Mouse (Mus musculus): ENCODE measurements around the gene Mrnip.

The Mrnip gene

DNA sequence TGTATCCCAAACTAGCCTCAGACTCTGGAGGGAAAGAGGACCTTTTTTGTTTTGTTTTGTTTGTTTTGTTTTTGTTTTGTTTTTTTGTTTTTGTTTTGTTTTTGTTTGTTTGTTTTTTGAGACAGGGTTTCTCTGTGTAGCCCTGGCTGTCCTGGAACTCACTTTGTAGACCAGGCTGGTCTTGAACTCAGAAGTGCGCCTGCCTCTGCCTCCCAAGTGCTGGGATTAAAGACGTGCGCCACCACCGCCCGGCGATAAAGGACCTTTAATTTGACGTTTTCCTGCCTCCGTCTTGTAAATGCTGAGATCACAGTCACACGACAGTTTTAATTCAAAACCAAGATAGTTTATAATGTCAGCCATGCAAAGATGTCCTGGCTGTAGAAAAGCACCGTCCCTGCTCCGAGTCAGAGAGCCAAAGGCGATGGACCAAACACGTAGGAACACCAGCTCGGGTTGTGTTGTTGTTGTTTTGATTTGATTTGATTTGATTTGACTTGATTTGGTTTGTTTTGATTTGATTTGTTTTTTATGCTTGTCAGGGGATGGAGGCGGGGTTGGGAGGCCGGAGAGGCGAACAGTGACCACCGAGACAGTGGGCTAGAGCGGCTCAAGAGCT lies at the start of gene Mrnip:
Gene Mrnip, plus strand, starts transcription at position 334 of the 619 bp plus-strand sequence.
- peak in 1 of 2 experiments; percentile 34 for DNase-seq (ENCODE audit: low spot score in 2 of 2)

DNA sequence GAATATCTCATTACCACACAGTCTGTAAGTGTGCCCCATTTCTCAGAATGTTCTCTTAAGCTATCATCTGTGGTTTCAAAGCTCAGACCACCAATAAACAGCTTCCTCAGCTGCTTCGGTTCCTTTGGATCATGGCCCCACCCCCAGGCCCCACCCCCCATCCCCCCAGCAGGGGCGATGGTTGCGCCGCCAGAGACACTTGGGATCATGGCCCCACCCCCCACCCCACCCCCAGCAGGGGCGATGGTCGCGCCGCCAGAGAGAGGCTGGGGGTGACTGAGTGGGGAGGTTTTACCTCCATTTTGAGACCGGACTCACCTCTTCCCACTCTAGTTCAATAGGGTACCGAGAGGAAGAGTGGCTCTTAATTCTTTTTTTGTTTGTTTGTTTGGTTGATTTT lies 46.5 kb upstream of the Mrnip start:
- DNase-seq (ENCODE audit: low spot score in 2 of 2) = no peak

DNA sequence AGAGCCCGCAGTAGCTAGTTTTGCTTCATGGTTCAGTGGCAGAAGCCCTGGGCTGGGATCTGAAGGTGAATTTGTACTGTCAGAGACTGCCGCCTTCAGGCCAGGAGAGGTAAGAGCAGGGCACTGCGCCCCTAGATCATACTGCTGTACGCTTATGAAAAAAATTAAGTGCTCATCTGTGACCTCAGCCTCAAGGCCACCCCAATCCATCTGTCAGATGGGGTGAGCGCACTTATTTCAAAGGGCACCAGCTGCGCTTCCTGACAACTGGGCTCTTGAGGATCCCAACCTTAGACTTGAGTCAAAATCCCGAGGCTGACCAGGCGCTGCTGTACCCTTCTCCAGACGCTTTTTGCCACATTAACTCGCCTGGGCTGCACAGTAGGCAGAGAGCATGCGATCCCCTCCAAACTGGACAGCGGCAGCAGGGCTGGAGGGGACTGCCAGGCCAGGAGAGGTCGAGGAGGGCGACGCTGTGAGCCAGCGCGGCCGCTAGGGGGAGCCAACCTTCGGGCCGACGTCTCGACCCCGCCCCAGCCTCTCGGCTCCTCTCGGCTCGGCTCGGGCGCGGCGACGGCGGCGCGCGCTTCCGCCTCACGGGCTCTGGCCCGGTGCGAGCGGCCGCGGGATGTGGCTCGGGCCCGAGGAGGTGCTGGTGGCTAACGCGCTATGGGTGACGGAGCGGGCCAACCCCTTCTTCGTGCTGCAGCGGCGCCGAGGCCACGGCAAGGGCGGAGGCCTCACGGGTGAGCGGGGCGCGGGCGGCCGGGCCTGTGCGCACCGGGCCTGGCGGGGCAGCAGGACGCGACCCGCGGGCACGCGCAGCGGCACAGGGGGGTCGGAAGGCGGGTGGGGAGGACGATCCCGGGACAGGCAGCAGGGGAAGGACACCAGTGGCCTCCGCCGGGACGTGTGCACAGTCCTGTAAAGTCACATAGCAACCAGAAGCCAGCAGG lies 43.2 kb upstream of the Mrnip start, which contains the start of gene Tbc1d9b:
Gene Tbc1d9b, plus strand, starts transcription at position 586 of the 956 bp plus-strand sequence.
- DNase-seq (ENCODE audit: low spot score in 2 of 2) = peak; percentile 70 to 85

DNA sequence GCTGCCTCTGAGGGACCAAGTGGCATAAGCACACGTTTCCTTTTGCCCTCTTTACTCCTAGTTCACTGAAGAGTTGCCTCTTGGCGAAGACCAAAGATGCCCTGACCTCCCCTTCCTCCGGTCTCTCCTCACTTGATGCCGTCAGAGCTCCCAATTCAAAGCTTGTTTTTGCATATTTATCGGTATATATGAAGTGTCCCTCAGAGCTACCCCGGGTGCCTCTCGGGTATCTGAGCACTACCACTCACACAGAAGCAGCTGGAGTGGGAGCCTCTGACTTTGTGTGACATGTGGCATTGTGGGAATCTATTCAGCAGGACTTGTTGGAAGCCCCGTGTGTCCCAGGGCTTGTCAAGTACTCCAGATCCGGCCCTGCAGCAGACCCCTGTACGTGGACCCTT lies 42.4 kb upstream of the Mrnip start:
- DNase-seq (ENCODE audit: low spot score in 2 of 2) = no peak

DNA sequence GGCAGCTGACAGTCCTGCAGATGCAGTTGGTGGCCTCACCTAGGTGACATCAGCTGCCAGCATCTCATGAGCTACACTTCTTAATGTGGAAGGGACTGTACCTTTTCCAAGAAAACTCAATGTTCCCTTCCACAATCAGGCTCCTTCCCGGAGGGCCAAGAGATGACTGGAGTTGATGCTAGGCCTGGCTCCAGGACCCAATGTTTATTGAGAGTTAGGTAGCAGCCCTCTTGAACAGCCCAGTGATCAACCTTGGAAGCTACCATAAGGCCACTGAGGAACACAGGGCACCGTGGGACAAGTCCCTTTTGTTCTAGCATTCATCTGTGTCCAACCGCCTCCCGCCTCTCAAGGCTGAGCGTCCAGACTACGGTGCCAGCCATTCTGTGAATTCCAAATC lies 42.0 kb upstream of the Mrnip start:
- no peak for DNase-seq (ENCODE audit: low spot score in 2 of 2)

DNA sequence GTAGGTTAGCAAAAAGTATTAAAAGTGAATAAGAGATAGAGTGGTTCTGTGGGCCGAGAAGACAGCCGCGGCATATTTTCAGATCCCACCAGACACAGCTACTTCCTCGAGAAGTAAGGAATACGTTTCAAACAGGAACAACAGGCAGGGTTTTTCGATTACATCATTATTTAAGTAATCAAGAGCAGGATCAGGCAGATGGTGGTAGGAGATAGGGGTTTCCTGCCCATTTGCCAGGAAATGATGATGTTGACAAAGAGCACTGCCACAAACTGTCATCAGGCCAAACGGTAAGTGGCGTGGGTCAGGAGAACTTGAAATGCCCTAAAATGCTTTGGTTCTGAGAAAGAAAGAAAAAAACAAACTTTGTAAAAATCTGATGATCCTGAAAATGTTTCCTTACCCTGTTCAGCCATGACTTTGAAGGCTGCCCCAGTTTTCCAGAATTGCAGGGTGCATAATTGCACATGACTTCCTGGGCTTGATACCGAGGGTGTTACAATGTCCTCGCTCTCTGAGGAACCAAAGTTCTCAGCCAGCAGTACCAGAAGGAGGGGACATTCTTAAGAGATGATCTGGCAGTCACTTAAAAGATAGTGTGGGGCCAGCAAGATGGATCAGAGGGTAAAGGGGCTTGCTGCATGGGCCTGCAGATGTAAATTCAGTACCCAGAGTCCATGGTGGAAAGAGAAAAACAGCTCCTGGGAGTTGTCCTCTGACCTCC lies 39.9 kb upstream of the Mrnip start:
- DNase-seq (ENCODE audit: low spot score in 2 of 2) = no peak

DNA sequence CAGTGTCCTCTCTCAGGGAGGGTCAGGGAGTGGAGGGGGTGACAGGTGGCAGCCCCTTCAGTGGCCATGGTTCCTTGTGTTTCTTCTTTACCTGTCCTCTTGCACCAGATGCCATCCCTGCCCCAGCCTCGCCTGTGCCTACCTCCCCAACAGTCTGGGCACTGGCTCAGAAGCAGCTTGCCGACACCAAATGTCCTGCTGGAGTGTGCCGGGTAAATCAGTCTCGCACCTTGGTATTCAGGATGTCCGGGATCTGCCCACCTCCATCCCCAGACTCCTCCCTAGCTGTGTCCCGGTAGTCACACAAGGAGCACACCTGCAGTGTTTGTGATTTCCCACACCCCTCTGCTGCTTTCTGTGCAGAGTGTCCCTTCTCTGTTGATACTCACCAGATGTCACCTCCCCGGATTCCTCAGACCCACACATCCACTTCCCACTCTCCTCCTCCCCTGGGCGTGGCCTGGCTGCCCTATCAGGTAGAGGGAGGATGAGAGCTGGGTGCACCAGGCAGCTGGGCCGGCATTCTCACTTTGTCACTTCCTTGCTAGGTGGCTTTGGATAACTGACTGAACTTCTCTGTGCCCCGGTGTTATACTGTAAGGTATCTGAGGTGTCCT lies 35.9 kb upstream of the Mrnip start:
- DNase-seq (ENCODE audit: low spot score in 2 of 2) = no peak

DNA sequence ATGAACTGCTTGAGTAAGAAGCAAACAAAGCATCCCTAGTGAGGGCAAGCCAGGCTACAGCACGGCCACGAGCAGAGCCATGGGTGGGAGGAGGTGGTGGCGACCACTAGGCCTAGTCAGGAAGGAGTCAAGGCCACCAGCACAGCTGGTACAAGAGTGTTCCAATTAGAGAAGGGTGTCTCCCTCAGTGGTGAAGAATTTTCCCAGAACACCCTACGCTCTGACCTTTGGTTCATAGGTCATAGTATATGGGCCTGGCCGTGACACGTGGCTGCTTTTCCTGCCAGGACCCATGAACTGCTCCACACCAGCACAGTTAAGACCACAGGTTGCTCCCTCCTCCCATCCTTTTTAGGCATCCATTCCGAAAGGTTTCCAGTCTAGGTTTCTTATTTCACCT lies 34.7 kb upstream of the Mrnip start:
- no peak for DNase-seq (ENCODE audit: low spot score in 2 of 2)

DNA sequence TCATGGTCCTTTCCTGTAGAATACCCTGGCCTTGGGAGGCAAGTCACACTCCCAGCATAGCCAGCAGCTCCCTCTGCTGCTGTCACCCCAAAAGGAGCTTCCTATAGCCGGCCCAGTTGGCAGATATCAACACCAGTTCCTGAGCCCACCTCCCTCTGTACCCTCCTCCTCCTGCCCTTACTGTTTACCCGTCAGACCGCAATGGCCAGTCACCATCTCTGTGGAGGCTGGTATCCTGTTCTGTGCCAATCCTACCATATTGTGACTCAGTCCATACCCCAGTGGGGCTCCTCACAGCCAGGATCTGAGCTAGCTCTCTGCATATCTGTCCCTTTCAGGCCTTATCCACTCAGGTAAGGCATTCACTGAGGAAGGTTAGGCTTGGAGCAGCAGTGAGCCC lies 28.7 kb upstream of the Mrnip start:
- no peak for DNase-seq (ENCODE audit: low spot score in 2 of 2)

DNA sequence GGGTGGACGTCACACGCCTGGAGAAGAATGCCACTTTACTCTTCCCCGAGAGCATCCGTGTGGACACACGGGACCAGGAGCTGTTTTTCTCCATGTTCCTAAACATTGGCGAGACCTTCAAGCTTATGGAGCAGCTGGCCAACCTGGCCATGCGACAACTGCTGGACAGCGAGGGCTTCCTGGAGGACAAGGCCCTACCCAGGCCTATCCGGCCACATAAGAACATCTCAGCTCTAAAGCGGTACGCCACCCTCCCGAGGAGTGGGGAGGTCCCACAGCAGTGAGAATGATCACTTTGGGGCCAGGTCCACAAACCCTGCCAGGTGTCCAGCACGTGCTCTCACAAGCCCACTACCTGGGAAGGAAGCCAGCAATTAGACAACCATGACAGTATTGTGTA lies 28.1 kb upstream of the Mrnip start:
- no peak for DNase-seq (ENCODE audit: low spot score in 2 of 2)

DNA sequence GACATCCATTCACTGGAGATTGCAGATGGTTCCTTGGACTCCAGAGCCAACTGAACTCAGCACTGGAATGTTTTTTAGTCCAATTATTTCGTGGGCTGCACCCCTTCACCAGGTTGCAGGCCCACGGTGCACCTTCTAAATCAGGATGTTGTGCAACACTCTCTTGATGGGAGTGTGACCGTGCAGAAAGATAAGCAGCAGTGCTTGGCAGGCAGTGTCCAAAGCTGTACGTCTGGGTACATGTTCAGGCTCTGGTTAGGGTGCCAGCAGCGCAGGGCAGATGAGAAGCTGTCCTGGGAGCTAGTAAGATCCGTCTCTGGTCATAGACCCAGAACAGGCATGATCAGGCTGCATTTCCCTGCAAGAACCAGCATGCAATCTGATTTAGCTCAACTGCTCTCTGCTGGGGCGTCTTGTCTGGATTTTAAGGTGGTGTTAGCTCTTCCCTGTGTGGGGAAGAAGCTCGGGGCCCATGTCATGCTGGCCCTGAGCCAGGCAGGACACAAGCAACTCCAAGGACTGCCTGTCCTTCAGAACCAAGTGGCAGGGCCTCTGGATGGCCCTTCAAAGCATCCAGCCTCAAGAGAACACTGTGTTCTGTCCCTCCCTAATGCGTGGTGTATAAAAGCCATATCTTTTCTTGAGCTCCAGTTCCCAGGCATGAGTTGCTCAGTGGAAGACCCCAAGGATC lies 26.8 kb upstream of the Mrnip start:
- DNase-seq (ENCODE audit: low spot score in 2 of 2) = no peak

DNA sequence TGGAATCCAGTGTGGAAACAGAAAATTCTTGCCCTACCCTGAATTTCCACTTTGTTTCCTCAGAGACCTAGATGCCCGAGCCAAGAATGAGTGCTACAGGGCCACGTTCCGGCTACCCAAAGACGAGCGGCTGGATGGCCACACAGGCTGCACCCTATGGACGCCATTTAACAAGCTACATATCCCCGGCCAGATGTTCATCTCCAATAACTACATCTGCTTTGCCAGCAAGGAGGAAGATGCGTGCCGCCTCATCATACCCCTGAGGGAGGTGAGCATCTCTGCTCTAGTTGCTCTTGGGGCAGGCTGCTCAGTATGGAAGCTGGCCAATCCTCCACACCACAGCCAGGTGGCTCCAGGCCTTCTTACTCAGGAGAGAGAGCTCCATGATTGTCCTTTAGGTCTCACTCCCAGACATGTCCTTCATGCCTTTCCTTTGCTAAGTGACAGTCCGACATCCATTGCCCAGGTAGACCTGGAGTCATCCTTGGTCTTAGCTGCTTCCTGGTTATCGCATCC lies 26.2 kb upstream of the Mrnip start:
- no peak for DNase-seq (ENCODE audit: low spot score in 2 of 2)

DNA sequence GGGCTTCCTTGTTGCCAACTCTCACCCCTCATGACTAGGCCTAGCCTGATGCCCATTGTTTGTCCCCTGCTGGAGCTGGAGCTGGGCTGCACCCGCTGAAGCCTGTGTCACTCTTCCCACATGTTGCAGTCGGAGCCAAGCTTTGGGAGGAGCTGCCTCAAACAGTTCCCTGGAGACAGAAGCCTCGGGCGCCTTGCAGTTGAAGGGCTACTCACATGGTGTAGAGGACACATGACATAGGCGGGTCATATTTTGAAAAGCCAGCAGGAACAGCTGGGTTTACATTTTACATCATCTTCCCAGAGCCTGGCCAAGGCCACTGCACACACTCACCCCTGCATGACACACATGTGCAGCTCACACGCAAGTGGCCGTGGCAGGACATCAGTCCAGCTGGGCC lies 25.0 kb upstream of the Mrnip start:
- no peak for DNase-seq (ENCODE audit: low spot score in 2 of 2)

DNA sequence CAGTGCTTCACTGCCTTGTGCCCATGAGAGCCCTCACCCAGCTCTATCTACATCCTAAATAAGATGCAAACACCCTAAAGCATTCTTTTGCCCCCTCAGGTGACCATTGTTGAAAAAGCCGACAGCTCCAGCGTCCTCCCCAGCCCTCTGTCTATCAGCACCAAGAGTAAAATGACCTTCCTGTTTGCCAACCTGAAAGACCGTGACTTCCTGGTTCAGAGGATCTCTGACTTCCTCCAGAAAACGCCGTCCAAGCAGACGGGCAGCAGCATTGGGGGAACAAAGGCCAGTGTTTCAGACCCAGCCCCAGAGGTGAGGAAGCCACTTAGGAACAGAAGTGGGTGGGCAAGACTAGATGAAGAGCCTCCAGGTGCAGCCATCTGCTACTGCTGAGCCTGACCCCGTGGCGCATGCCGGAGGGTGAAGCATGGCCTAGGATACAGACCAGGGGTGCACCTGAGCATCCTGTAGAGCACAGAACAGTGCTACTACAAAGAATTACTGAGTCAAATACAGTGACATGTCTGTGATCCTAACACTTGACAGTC lies 24.6 kb upstream of the Mrnip start:
- DNase-seq (ENCODE audit: low spot score in 2 of 2) = no peak

DNA sequence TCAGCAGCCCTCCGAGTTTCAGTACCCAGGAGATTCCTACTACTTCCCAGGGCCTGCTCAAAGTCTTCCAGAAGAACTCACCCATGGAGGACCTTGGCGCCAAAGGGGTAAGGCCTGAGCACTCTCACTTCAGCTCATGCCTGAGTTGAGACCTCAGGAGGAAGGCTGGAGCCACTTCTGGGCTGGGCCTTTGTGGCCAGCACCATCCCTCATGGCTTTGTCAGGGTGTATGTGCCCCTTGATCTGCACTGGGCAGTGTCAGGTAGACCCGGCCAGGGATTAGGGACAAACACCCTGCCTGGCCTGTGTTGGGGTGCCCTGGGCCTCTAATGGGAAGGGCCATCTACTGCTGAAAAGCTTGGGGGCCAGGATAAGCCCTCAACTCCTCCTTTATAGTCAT lies 22.9 kb upstream of the Mrnip start:
- no peak for DNase-seq (ENCODE audit: low spot score in 2 of 2)

DNA sequence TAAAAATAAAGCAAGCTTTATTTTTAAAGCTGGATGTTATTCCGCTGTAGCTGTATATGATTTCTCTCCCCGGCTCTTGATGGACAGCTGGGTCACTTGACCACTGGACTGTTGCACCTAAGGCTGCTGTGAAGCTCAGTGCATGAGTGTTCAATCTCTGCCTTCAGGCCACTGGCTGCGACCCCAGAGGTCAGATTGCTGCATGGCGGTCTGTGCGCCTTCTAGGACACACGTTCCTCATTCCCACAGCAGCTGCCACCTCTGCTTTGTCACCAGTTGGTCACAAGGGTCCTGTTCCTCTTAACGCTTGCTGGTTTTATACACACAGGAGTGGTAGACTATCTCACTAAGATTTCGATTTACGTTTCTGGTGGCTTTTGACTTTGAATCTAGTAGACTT lies 20.1 kb upstream of the Mrnip start:
- no peak for DNase-seq (ENCODE audit: low spot score in 2 of 2)

DNA sequence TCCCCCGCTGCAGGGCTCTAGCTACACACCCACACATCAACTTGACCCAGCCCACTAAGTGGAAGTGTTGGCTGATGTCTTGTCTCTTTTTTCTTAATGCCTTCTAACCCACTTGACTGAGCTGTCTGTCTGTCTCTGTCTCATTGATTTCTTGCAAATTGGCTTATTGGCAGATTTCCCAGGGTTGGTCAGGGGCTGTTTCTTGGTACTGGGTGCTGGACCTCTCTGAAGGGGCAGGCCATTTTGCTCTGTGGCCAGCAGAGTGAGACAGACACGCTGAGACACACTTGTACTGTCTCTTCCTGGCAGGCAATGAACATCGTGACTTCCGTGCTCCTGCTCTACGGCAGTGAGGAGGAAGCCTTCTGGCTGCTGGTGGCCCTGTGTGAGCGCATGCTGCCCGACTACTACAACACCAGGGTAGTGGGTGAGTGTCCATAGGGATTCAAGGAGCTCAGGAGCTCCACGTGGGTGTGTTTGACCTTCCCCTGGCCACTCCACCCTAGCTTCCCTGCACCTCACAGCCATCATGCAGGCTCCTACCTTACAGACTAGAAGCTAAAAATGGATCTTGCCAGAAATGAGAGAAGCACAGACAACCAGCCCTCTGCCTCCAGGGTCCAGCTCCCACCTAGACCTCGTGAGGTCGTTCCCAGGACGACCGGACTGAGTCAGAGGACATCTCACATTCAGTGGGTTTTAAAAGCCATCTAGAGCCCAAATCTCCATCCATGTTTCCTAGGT lies 19.3 kb upstream of the Mrnip start:
- DNase-seq (ENCODE audit: low spot score in 2 of 2) = no peak

DNA sequence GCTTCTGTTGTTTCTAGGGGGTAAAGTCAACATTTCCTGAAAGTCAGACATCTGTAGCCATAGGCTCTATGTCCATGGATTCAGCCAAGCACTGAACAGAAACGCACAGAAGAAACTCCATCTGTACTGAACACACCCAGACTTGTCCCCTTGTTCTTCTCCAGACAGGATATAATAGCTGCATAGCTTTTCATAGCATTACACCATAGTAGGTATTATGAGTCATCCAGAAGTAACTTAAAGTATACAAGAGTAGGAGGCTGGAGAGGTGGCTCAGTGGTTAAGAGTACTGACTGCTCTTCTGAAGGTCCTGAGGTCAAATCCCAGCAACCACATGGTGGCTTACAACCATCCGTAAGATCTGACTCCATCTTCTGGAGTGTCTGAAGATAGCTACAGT lies 18.5 kb upstream of the Mrnip start:
- no peak for DNase-seq (ENCODE audit: low spot score in 2 of 2)

DNA sequence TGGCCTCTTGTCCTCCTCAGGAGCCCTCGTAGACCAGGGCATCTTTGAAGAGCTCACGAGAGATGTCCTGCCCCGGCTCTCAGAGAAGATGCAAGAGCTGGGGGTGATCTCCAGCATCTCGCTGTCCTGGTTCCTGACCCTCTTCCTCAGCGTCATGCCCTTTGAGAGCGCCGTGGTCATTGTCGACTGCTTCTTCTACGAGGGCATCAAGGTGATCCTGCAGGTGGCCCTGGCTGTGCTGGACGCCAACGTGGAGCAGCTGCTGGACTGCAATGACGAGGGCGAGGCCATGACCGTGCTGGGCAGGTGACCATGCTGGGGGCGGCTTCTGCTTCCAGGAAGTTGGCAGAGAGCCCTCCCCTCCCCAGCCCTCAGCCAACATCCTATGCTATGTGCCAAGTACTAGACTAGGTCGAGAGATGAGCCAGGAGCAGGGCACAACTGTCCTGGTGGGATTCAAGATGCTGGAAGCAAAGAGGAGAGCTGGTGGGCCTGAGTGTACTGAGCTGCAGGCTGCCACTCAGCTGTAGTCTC lies 17.5 kb upstream of the Mrnip start:
- no peak for DNase-seq (ENCODE audit: low spot score in 2 of 2)

DNA sequence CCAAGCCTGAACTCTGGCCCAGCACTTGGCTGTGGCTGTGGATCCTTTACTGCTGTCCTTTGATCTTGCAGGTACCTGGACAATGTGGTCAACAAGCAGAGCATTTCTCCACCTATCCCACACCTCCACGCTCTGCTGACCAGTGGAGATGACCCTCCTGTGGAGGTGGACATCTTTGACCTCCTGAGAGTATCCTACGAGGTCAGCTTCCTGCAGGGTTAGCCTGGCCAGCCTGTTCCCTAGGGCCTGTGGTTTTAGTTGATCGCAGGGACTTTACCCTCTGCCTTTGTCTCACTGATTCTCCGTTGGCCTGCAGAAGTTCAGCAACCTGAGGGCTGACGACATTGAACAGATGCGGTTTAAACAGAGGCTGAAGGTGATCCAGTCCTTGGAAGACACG lies 15.9 kb upstream of the Mrnip start:
- no peak for DNase-seq (ENCODE audit: low spot score in 2 of 2)
